Mouse (Mus musculus): ENCODE measurements at regions not wholly inside any gene's neighbourhood (a gene's known extent, or its start where the extent isn't known, plus 50 kb on each side); places are given as distances from the start of the nearest gene placed in this dataset.
A peak's percentile ranks its signal among the peaks of the same experiment; 100 is the strongest.

GRCm38 (mm10) chr11:45219239-45219638, 602.1 kb downstream of the Ebf1 start:
- H3K9me3 ChIP-seq (ENCODE audit: control insufficient read depth, low read length): no peaks in the 10 kb centered on the region
- H3K4me1 ChIP-seq (ENCODE audit: control insufficient read depth, insufficient read depth, low read length): no peaks in the 10 kb centered on the region
- WGBS: 84% methylated on average over 4 of the region's 4 CpGs
- no peak for DNase-seq (ENCODE audit: low spot score, missing footprints)
- H3K4me2 ChIP-seq: no peak overlapping the region
- H3K4me3 ChIP-seq (ENCODE audit: low read depth, low read length): no peak overlapping the region
- no peak overlapping the region for H3K9ac ChIP-seq (ENCODE audit: low read length)
- no peaks in the 10 kb centered on the region for H3K36me3 ChIP-seq (ENCODE audit: control insufficient read depth, insufficient read depth, low read length)
- no peak overlapping the region for H3K27ac ChIP-seq (ENCODE audit: low read depth, low read length)
- H3K27me3 ChIP-seq (ENCODE audit: control insufficient read depth, insufficient read depth, low read length): no peaks in the 10 kb centered on the region
- ATAC-seq (ENCODE audit: low FRiP score): no peak

GRCm38 (mm10) chr11:45222021-45222420, 604.9 kb downstream of the Ebf1 start:
- DNase-seq (ENCODE audit: low spot score, missing footprints) (no peak), ATAC-seq (ENCODE audit: low FRiP score) (no peak)
- no peak overlapping the region for H3K9ac ChIP-seq (ENCODE audit: low read length)
- H3K4me3 ChIP-seq (ENCODE audit: low read depth, low read length): no peak overlapping the region
- 82% methylated on average over 3 of the region's 3 CpGs for WGBS
- no peak overlapping the region for H3K27ac ChIP-seq (ENCODE audit: low read depth, low read length)
- no peak overlapping the region for H3K4me2 ChIP-seq
- no peaks in the 10 kb centered on the region for H3K4me1 ChIP-seq (ENCODE audit: control insufficient read depth, insufficient read depth, low read length)
- no peaks in the 10 kb centered on the region for H3K27me3 ChIP-seq (ENCODE audit: control insufficient read depth, insufficient read depth, low read length)
- no peaks in the 10 kb centered on the region for H3K36me3 ChIP-seq (ENCODE audit: control insufficient read depth, insufficient read depth, low read length)
- H3K9me3 ChIP-seq (ENCODE audit: control insufficient read depth, low read length): no peaks in the 10 kb centered on the region

GRCm38 (mm10) chr11:45235476-45236412, 616.1 kb upstream of the Clint1 start:
- no peak for ATAC-seq (ENCODE audit: low FRiP score)
- no peak for DNase-seq (ENCODE audit: low spot score, missing footprints)
- Histone ChIP-seq H3K9me3 (ENCODE audit: control insufficient read depth, low read length) (no peaks in the 10 kb centered on the region), H3K9ac (ENCODE audit: low read length) (no peak overlapping the region), H3K27ac (ENCODE audit: low read depth, low read length) (no peak overlapping the region), H3K27me3 (ENCODE audit: control insufficient read depth, insufficient read depth, low read length) (no peaks in the 10 kb centered on the region), H3K4me1 (ENCODE audit: control insufficient read depth, insufficient read depth, low read length) (no peaks in the 10 kb centered on the region), H3K36me3 (ENCODE audit: control insufficient read depth, insufficient read depth, low read length) (no peaks in the 10 kb centered on the region), H3K4me2 (no peak overlapping the region), H3K4me3 (ENCODE audit: low read depth, low read length) (no peak overlapping the region)
- 89% methylated on average over 6 of the region's 6 CpGs for WGBS

GRCm38 (mm10) chr11:45237056-45237455, 614.8 kb upstream of the Clint1 start:
- ATAC-seq (ENCODE audit: low FRiP score): no peak
- Histone ChIP-seq H3K27me3 (ENCODE audit: control insufficient read depth, insufficient read depth, low read length) (no peaks in the 10 kb centered on the region), H3K9me3 (ENCODE audit: control insufficient read depth, low read length) (no peaks in the 10 kb centered on the region), H3K4me2 (no peak overlapping the region), H3K27ac (ENCODE audit: low read depth, low read length) (no peak overlapping the region), H3K4me3 (ENCODE audit: low read depth, low read length) (no peak overlapping the region), H3K36me3 (ENCODE audit: control insufficient read depth, insufficient read depth, low read length) (no peaks in the 10 kb centered on the region), H3K9ac (ENCODE audit: low read length) (no peak overlapping the region), H3K4me1 (ENCODE audit: control insufficient read depth, insufficient read depth, low read length) (no peaks in the 10 kb centered on the region)
- no peak for DNase-seq (ENCODE audit: low spot score, missing footprints)
- WGBS: 78% methylated on average over 4 of the region's 4 CpGs

- peak; percentile 26 for DNase-seq (ENCODE audit: low spot score, missing footprints)
- WGBS: 79% methylated on average over 5 of the region's 5 CpGs
- H3K4me1 ChIP-seq (ENCODE audit: control insufficient read depth, insufficient read depth, low read length): no peaks in the 10 kb centered on the region
- H3K9me3 ChIP-seq (ENCODE audit: control insufficient read depth, low read length): no peaks in the 10 kb centered on the region
- H3K9ac ChIP-seq (ENCODE audit: low read length): no peak overlapping the region
- H3K36me3 ChIP-seq (ENCODE audit: control insufficient read depth, insufficient read depth, low read length): no peaks in the 10 kb centered on the region
- no peaks in the 10 kb centered on the region for H3K27me3 ChIP-seq (ENCODE audit: control insufficient read depth, insufficient read depth, low read length)
- H3K4me2 ChIP-seq: no peak overlapping the region
- no peak for ATAC-seq (ENCODE audit: low FRiP score)
- H3K27ac ChIP-seq (ENCODE audit: low read depth, low read length): no peak overlapping the region
- H3K4me3 ChIP-seq (ENCODE audit: low read depth, low read length): no peak overlapping the region
Measured at GRCm38 (mm10) chr11:45239044-45239443, 612.8 kb upstream of the Clint1 start.

GRCm38 (mm10) chr11:45240419-45240818, 611.4 kb upstream of the Clint1 start:
- Histone ChIP-seq H3K9me3 (ENCODE audit: control insufficient read depth, low read length) (no peaks in the 10 kb centered on the region), H3K4me2 (no peak overlapping the region), H3K9ac (ENCODE audit: low read length) (no peak overlapping the region), H3K4me3 (ENCODE audit: low read depth, low read length) (no peak overlapping the region), H3K36me3 (ENCODE audit: control insufficient read depth, insufficient read depth, low read length) (no peaks in the 10 kb centered on the region), H3K4me1 (ENCODE audit: control insufficient read depth, insufficient read depth, low read length) (no peaks in the 10 kb centered on the region), H3K27ac (ENCODE audit: low read depth, low read length) (no peak overlapping the region), H3K27me3 (ENCODE audit: control insufficient read depth, insufficient read depth, low read length) (no peaks in the 10 kb centered on the region)
- DNase-seq (ENCODE audit: low spot score, missing footprints) (peak; percentile 39), ATAC-seq (ENCODE audit: low FRiP score) (no peak)
- WGBS: 70% methylated on average over 3 of the region's 3 CpGs

- ATAC-seq (ENCODE audit: low FRiP score) (no peak), DNase-seq (ENCODE audit: low spot score, missing footprints) (no peak)
- no peaks in the 10 kb centered on the region for H3K27me3 ChIP-seq (ENCODE audit: control insufficient read depth, insufficient read depth, low read length)
- 82% methylated on average over 10 of the region's 10 CpGs for WGBS
- H3K27ac ChIP-seq (ENCODE audit: low read depth, low read length): no peak overlapping the region
- H3K4me1 ChIP-seq (ENCODE audit: control insufficient read depth, insufficient read depth, low read length): no peaks in the 10 kb centered on the region
- H3K36me3 ChIP-seq (ENCODE audit: control insufficient read depth, insufficient read depth, low read length): no peaks in the 10 kb centered on the region
- H3K4me3 ChIP-seq (ENCODE audit: low read depth, low read length): no peak overlapping the region
- no peak overlapping the region for H3K4me2 ChIP-seq
- no peak overlapping the region for H3K9ac ChIP-seq (ENCODE audit: low read length)
- no peaks in the 10 kb centered on the region for H3K9me3 ChIP-seq (ENCODE audit: control insufficient read depth, low read length)
Measured at GRCm38 (mm10) chr11:45241671-45242070, 610.2 kb upstream of the Clint1 start.

- 78% methylated on average over 2 of the region's 2 CpGs for WGBS
- DNase-seq (ENCODE audit: low spot score, missing footprints): peak; percentile 75
- Histone ChIP-seq H3K27ac (ENCODE audit: low read depth, low read length) (no peak overlapping the region), H3K4me1 (ENCODE audit: control insufficient read depth, insufficient read depth, low read length) (no peaks in the 10 kb centered on the region), H3K9me3 (ENCODE audit: control insufficient read depth, low read length) (no peaks in the 10 kb centered on the region), H3K27me3 (ENCODE audit: control insufficient read depth, insufficient read depth, low read length) (no peaks in the 10 kb centered on the region), H3K9ac (ENCODE audit: low read length) (no peak overlapping the region), H3K4me3 (ENCODE audit: low read depth, low read length) (no peak overlapping the region), H3K4me2 (no peak overlapping the region), H3K36me3 (ENCODE audit: control insufficient read depth, insufficient read depth, low read length) (no peaks in the 10 kb centered on the region)
- no peak for ATAC-seq (ENCODE audit: low FRiP score)
Measured at GRCm38 (mm10) chr11:45244796-45245195, 607.1 kb upstream of the Clint1 start.

GRCm38 (mm10) chr11:45256019-45256418, 595.8 kb upstream of the Clint1 start:
- Histone ChIP-seq H3K4me1 (ENCODE audit: control insufficient read depth, insufficient read depth, low read length) (peaks cover 3% of the 10 kb centered on the region; the same call in 1 of the 2 replicates), H3K27ac (ENCODE audit: low read depth, low read length) (no peak overlapping the region), H3K36me3 (ENCODE audit: control insufficient read depth, insufficient read depth, low read length) (no peaks in the 10 kb centered on the region), H3K4me3 (ENCODE audit: low read depth, low read length) (no peak overlapping the region), H3K27me3 (ENCODE audit: control insufficient read depth, insufficient read depth, low read length) (no peaks in the 10 kb centered on the region), H3K9ac (ENCODE audit: low read length) (no peak overlapping the region), H3K4me2 (no peak overlapping the region), H3K9me3 (ENCODE audit: control insufficient read depth, low read length) (no peaks in the 10 kb centered on the region; the same call in 1 of the 2 replicates)
- DNase-seq (ENCODE audit: low spot score, missing footprints) (peak; percentile 76), ATAC-seq (ENCODE audit: low FRiP score) (0 out of 2 replicates have a peak, but pooled peaks have one; percentile 19)
